Comparison of ENCODE assay signal across 8 mouse cellular contexts in the genomic region with DNA sequence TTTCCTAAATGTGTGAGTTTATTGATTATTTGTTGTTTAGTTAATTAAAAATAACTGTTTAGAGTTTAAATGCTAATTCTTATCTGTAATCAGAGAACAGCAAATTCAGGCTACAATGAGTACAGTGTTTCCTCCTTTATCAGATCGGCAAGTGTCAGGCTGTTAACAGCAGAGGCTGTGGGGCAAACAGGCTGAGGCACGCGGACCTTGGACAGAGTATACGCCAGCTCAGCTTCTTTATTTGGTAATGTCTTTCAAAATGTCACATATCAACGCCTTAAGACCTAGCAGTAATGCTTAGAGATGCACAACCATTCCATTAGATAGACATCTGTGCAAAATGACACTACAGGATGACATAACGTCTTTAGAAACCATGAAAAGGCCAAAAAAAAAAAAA. TPM values are rescaled to one million over a fixed set of nuclear protein-coding genes. Genes with fewer than 3 reads are reported as not detected.
DNase-seq lines count a peak whose midpoint lies in the region; ATAC-seq and TF ChIP-seq lines count a peak whose summit lies in the region.
"Had no signal": no experiment of that assay in that cellular context is flagged by ENCODE, and none has a peak within 500 bp of the region (broad histone marks: within the 10 kb centered on the region; RNA-seq: fewer than 3 reads in every experiment).

No protein-coding gene starts in this region.

- no peak for ATAC-seq in embryonic facial prominence, embryonic 12.5 days (ENCODE audit: insufficient number of reproducible peaks, insufficient read depth, low FRiP score, low TSS enrichment)
- ATAC-seq in hindbrain, embryonic 13.5 days (ENCODE audit: low FRiP score): no peak
- ATAC-seq in midbrain, embryonic 15.5 days (replicated peaks): no peak

- H3K27me3 ChIP-seq in liver, adult 2 months (ENCODE audit: control insufficient read depth, insufficient read depth, low read length): no peaks in the 10 kb centered on the region
- H3K27me3 ChIP-seq in embryonic facial prominence, embryonic 12.5 days: no peaks in the 10 kb centered on the region
- peaks cover 11% of the 10 kb centered on the region for H3K27me3 ChIP-seq in hindbrain, embryonic 13.5 days
- H3K27me3 ChIP-seq in midbrain, embryonic 15.5 days (replicated peaks): no peaks in the 10 kb centered on the region

- no peak for TF ChIP-seq POLR2A in liver, adult 2 months (IDR thresholded peaks at IDR 0.05; ENCODE audit: extremely low read depth, insufficient read depth, low read length)

- H3K4me3 ChIP-seq in liver, adult 2 months (ENCODE audit: insufficient read depth, low read depth, low read length): no peak overlapping the region
- H3K4me3 ChIP-seq in embryonic facial prominence, embryonic 12.5 days: no peak overlapping the region
- no peak overlapping the region for H3K4me3 ChIP-seq in hindbrain, embryonic 13.5 days
- no peak overlapping the region for H3K4me3 ChIP-seq in midbrain, embryonic 15.5 days

- peak; percentile 60 for DNase-seq in liver, adult 2 months (ENCODE audit: extremely low read depth, low read depth, low spot score)
- DNase-seq in liver: no peak
- DNase-seq in thymus, postnatal 14 days: no peak
- no peak for DNase-seq in gastrocnemius, postnatal 25 days

- H3K9ac ChIP-seq in liver, adult 2 months (ENCODE audit: low read depth, low read length): no peak overlapping the region
- H3K9ac ChIP-seq in embryonic facial prominence, embryonic 12.5 days: no peak overlapping the region
- no peak overlapping the region for H3K9ac ChIP-seq in hindbrain, embryonic 13.5 days
- no peak overlapping the region for H3K9ac ChIP-seq in midbrain, embryonic 15.5 days

- no peaks in the 10 kb centered on the region for H3K36me3 ChIP-seq in liver, adult 2 months (ENCODE audit: control insufficient read depth, insufficient read depth, low read length)
- peaks cover 9% of the 10 kb centered on the region for H3K36me3 ChIP-seq in embryonic facial prominence, embryonic 12.5 days
- H3K36me3 ChIP-seq in hindbrain, embryonic 13.5 days: no peaks in the 10 kb centered on the region
- H3K36me3 ChIP-seq in midbrain, embryonic 15.5 days (replicated peaks): no peaks in the 10 kb centered on the region

- H3K9me3 ChIP-seq in embryonic facial prominence, embryonic 12.5 days: no peaks in the 10 kb centered on the region
- H3K9me3 ChIP-seq in hindbrain, embryonic 13.5 days: no peaks in the 10 kb centered on the region
- no peaks in the 10 kb centered on the region for H3K9me3 ChIP-seq in midbrain, embryonic 15.5 days

- TF ChIP-seq CTCF in liver, adult 2 months (IDR thresholded peaks at IDR 0.05; ENCODE audit: low read depth, low read length): no peak

- H3K4me1 ChIP-seq in liver, adult 2 months (ENCODE audit: control insufficient read depth, insufficient read depth, low read length): peaks cover 3% of the 10 kb centered on the region; the same call in 1 of the 2 replicates
- peaks cover 16% of the 10 kb centered on the region for H3K4me1 ChIP-seq in embryonic facial prominence, embryonic 12.5 days
- peaks cover 23% of the 10 kb centered on the region for H3K4me1 ChIP-seq in hindbrain, embryonic 13.5 days (replicated peaks)
- H3K4me1 ChIP-seq in midbrain, embryonic 15.5 days: peaks cover 10% of the 10 kb centered on the region

- 28% methylated on average over 6 of the region's 6 CpGs for WGBS in liver, adult 2 months
- WGBS in embryonic facial prominence, embryonic 12.5 days: 56% methylated on average over 6 of the region's 6 CpGs
- 71% methylated on average over 6 of the region's 6 CpGs for WGBS in hindbrain, embryonic 13.5 days
- 76% methylated on average over 6 of the region's 6 CpGs for whole genome bisulfite sequencing in midbrain, embryonic 15.5 days

- H3K79me2 ChIP-seq in liver, adult 2 months (ENCODE audit: control insufficient read depth, insufficient read depth, low read length): no peaks in the 10 kb centered on the region

- H3K4me2 ChIP-seq in embryonic facial prominence, embryonic 12.5 days (replicated peaks): peak overlapping the region; percentile 92
- peak overlapping the region; percentile 90; the same call in 1 of the 2 replicates for H3K4me2 ChIP-seq in hindbrain, embryonic 13.5 days
- peak overlapping the region; percentile 93 for H3K4me2 ChIP-seq in midbrain, embryonic 15.5 days

- H3K27ac ChIP-seq in liver, adult 2 months (replicated peaks; ENCODE audit: insufficient read depth, low read depth, low read length): no peak overlapping the region
- no peak overlapping the region for H3K27ac ChIP-seq in embryonic facial prominence, embryonic 12.5 days
- no peak overlapping the region for H3K27ac ChIP-seq in hindbrain, embryonic 13.5 days
- H3K27ac ChIP-seq in midbrain, embryonic 15.5 days: no peak overlapping the region

RNA-seq across cellular contexts. Expression of a gene that starts 0.7 kb away (rescaled TPM):
- 12.2 and 17.5 TPM in 2 replicates for total RNA-seq in liver, adult 2 months (2014; rRNA removed)
- polyA plus RNA-seq in liver, adult 2 months (2012; rRNA removed): 13.9 and 20.4 TPM in 2 replicates
- polyA plus RNA-seq in embryonic facial prominence, embryonic 12.5 days (2016; fragmentation: Nextera tagmentation; extraction: Ambion mirVana): 118 and 123 TPM in 2 replicates
- 86.5 and 97.8 TPM in 2 replicates for polyA plus RNA-seq in hindbrain, embryonic 13.5 days (2015; fragmentation: Nextera tagmentation; extraction: Ambion mirVana)
- polyA plus RNA-seq in midbrain, embryonic 15.5 days (2015; fragmentation: Nextera tagmentation; extraction: Ambion mirVana): 113 and 150 TPM in 2 replicates
- total RNA-seq in gastrocnemius, postnatal 25 days (2021): 10 to 100 TPM; 46.9 to 52.5 TPM

RNA-seq across cellular contexts. Expression of a gene that starts 18.7 kb away (rescaled TPM):
- total RNA-seq in liver, adult 2 months (2014; rRNA removed): not detected in 2 replicates
- 0.05 and 0.16 TPM in 2 replicates for polyA plus RNA-seq in liver, adult 2 months (2012; rRNA removed)
- 2.0 and 2.5 TPM in 2 replicates for polyA plus RNA-seq in embryonic facial prominence, embryonic 12.5 days (2016; fragmentation: Nextera tagmentation; extraction: Ambion mirVana)
- polyA plus RNA-seq in hindbrain, embryonic 13.5 days (2015; fragmentation: Nextera tagmentation; extraction: Ambion mirVana): 1.6 and 2.2 TPM in 2 replicates
- polyA plus RNA-seq in midbrain, embryonic 15.5 days (2015; fragmentation: Nextera tagmentation; extraction: Ambion mirVana): 1.6 and 2.0 TPM in 2 replicates
- total RNA-seq in gastrocnemius, postnatal 25 days (2021): under 1 TPM; 0.18 to 0.54 TPM
- total RNA-seq: hematopoietic stem cell, adult 5-6 weeks had no signal
